Mouse (Mus musculus): ENCODE data around the gene Cdc123. TPM values are rescaled to one million over a fixed set of nuclear protein-coding genes. Genes with fewer than 3 reads are reported as not detected.

The Cdc123 gene
- polyA plus RNA-seq (2012; rRNA removed) = 97.1 and 113 TPM in 2 replicates

DNA sequence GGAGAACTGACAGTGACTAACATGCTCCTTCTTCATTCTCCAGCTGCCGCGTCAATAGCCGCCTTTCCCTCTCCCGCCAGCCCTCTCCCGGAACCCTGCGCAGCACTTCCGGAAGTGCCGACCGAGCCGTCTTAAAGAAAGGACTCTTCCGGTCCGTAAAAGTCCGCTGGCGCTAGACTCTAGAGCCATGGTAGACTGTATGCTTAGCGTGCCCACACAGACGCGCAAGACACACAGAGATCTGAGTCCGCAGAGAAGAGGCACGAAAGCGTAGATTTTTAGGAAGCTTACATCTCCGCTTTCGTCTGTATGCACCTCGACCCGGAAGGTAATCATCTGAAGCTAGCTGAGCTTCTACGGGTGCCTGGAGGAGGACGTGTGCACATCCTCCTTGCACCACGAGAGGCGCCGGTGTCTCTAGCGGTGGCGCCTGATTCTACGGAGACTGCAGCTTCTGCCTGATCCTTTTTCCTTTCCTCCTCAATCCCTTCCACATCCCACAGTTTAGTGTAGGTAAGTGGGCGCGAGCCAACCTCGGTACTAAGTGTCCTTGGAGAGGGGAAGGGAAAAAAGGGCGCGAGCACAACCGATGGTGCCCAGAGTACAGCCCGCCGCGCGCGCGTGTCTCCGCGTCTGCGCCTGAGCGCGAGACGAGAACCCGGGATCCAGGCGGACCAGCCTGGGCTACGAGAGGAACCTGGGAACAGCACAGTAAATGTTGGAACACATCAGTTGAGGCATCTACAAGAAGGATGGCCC is at the start of gene Cdc123, which contains the start of gene Nudt5:
TSS of gene Cdc123 (minus strand) at position 292 of the 759 bp plus-strand sequence.
TSS of gene Nudt5 (plus strand) at position 147 of the 759 bp plus-strand sequence.

DNA sequence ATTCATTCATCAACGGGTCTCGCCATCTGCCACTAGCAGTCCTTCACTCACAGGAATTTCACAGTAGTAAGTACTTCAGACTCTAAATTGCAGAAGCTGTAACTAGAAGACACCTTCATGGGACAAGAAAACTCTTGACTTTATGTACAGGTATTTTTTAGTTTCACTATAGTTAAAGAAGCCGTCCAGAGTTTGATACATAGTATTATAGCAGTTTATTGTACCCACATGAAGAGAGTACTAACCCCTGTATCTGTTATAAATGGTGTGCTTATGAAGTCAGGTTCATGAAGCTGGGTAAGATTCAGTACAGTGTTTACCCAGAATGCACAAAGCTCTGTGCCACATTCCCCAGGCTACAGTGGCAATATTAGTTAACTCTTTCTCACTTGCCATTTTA is 17.9 kb upstream of the Cdc123 start, which contains the start of gene Gm13199:
TSS of gene Gm13199 (minus strand) at position 101 of the 400 bp plus-strand sequence.

Other genes with a start within 250 kb of the Cdc123 start
- gene Camk1d, start 130.6 kb downstream of the Cdc123 start, polyA plus RNA-seq (2012; rRNA removed) = 0.60 and 0.81 TPM in 2 replicates
- 18.0 and 22.4 TPM in 2 replicates for gene Nudt5, start 145 bp downstream of the Cdc123 start, polyA plus RNA-seq (2012; rRNA removed)
- gene Gm13199, start 17.8 kb upstream of the Cdc123 start, polyA plus RNA-seq (2012; rRNA removed) = 0.73 and 0.74 TPM in 2 replicates
- gene Sec61a2, start 50.3 kb upstream of the Cdc123 start, polyA plus RNA-seq (2012; rRNA removed) = 18.7 and 20.0 TPM in 2 replicates
- gene Dhtkd1, start 97.6 kb upstream of the Cdc123 start, polyA plus RNA-seq (2012; rRNA removed) = 2.5 and 2.8 TPM in 2 replicates
- gene Upf2, start 106.3 kb upstream of the Cdc123 start, polyA plus RNA-seq (2012; rRNA removed) = 8.1 and 8.2 TPM in 2 replicates

All from liver, embryonic 14 days (tissue).